Mouse (Mus musculus) bone marrow, adult 2 months (tissue): ENCODE measurements at regions not wholly inside any gene's neighbourhood (a gene's known extent, or its start where the extent isn't known, plus 50 kb on each side); places are given as distances from the start of the nearest gene placed in this dataset.

Source experiments
- CTCF ChIP-seq: fragments of 200-500 bp; IDR thresholded peaks from 2 replicates; pipeline ENCODE4 v1.5.1; 2011; ENCODE audit warnings: low read length, control low read depth; ENCODE audit not compliant: control insufficient read depth, insufficient read depth
- POLR2A ChIP-seq: fragments of 200-500 bp; IDR thresholded peaks from 2 replicates; pipeline ENCODE4 v1.6.1; 2011; ENCODE audit warnings: low read depth, mild to moderate bottlenecking, control low read depth, low read length, borderline replicate concordance; ENCODE audit not compliant: control insufficient read depth

- TF ChIP-seq CTCF (no peak), POLR2A (no peak)
Observed at GRCm38 (mm10) chr9:101730136-101730535, 131.5 kb upstream of the 9630041A04Rik start.
